Mouse (Mus musculus) midbrain, embryonic 11.5 days (tissue): Measurements from ENCODE around the gene Dpysl4. TPM values are rescaled to one million over a fixed set of nuclear protein-coding genes. Genes with fewer than 3 reads are reported as not detected.

Experiments
- ATAC-seq: fragments of 200-750 bp; cut with Nextera tagmentation; 2 replicates; pipeline ENCODE4 v1.8.0; 2017; ENCODE audit warnings: moderate TSS enrichment, moderate library complexity; ENCODE audit not compliant: low FRiP score
- DNase-seq: peaks from one replicate; pipeline ENCODE4 v3.0.0; 2015; ENCODE audit warnings: low spot score; ENCODE audit errors: missing footprints
- H3K27ac ChIP-seq: fragments of 300-500 bp; sonication (generic); 2 replicates; pipeline ENCODE4 v1.5.1; 2014; ENCODE audit warnings: low read depth, low read length
- H3K27me3 ChIP-seq: fragments of 300-500 bp; sonication (generic); 2 replicates; pipeline ENCODE4 v1.6.1; 2014; ENCODE audit warnings: mild to moderate bottlenecking, low read length, moderate library complexity, mixed read lengths; ENCODE audit not compliant: control insufficient read depth, insufficient read depth
- H3K36me3 ChIP-seq: fragments of 300-500 bp; sonication (generic); 2 replicates; pipeline ENCODE4 v1.6.1; 2014; ENCODE audit warnings: mild to moderate bottlenecking, low read length, moderate library complexity, mixed read lengths; ENCODE audit not compliant: control insufficient read depth, insufficient read depth
- H3K4me1 ChIP-seq: fragments of 300-500 bp; sonication (generic); 2 replicates; pipeline ENCODE4 v1.6.1; 2014; ENCODE audit warnings: low read length; ENCODE audit not compliant: control insufficient read depth, insufficient read depth
- H3K4me2 ChIP-seq: fragments of 300-500 bp; sonication (generic); 2 replicates; pipeline ENCODE4 v1.6.1; 2014; ENCODE audit warnings: mild to moderate bottlenecking, moderate library complexity
- H3K4me3 ChIP-seq: fragments of 300-500 bp; sonication (generic); 2 replicates; pipeline ENCODE4 v1.5.1; 2014; ENCODE audit warnings: low read depth, low read length
- H3K9ac ChIP-seq: fragments of 300-500 bp; sonication (generic); 2 replicates; pipeline ENCODE4 v1.6.1; 2014; ENCODE audit warnings: low read length
- H3K9me3 ChIP-seq: fragments of 300-500 bp; sonication (generic); 2 replicates; pipeline ENCODE4 v1.6.1; 2016; ENCODE audit warnings: low read length; ENCODE audit not compliant: control insufficient read depth
- WGBS: fragments of 180-500 bp; shearing (Covaris S2); extraction: QIAGEN DNeasy Blood & Tissue Kit; methylation state at CpG from one replicate; pipeline ENCODE4 v1.1.7; 2014; 5-methylcytosine and 5-hydroxymethylcytosine counted together
- polyA plus RNA-seq: library from polyadenylated mRNA; unstranded; fragments of >200 nt; fragmentation: Nextera tagmentation; extraction: Ambion mirVana; gene quantifications from 2 replicates; pipeline ENCODE4 v1.2.1, GENCODE M21; 2014

Gene Dpysl4
- polyA plus RNA-seq, 1 experiment from 2014 or later: 179 TPM

DNA sequence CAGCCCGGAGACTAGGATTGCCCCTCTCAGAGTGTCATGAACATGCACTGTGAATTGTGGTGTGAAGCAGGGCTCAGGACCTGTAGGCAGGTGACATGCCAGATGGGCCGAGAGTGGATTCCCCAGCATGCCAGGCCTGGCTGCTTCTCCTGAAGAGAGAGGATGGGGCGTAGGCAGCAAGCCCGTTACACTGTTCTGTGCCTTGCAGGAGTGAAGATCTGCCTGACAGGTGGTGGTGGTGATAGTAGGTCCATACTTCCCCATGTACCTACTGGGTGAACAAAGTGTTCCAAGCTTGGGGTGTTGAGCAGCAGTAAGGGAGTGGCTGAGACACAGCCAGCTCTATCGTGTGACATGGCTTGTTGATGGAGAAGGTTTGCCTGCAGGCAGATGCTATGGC lies 7.3 kb downstream of the Dpysl4 start:
- no peak for DNase-seq
- H3K4me2 ChIP-seq: no peak overlapping the region
- no peak for ATAC-seq
- no peak overlapping the region for H3K27ac ChIP-seq
- H3K9me3 ChIP-seq: no peaks in the 10 kb centered on the region
- WGBS: 84% methylated on average over 5 of the region's 5 CpGs
- no peak overlapping the region for H3K9ac ChIP-seq
- no peak overlapping the region for H3K4me3 ChIP-seq
- peaks cover 2% of the 10 kb centered on the region for H3K4me1 ChIP-seq
- H3K36me3 ChIP-seq: peaks cover 16% of the 10 kb centered on the region
- H3K27me3 ChIP-seq: no peaks in the 10 kb centered on the region

- no peak for ATAC-seq
- Histone ChIP-seq H3K9me3 (no peaks in the 10 kb centered on the region), H3K9ac (no peak overlapping the region), H3K4me2 (no peak overlapping the region), H3K27ac (no peak overlapping the region), H3K27me3 (no peaks in the 10 kb centered on the region), H3K36me3 (peaks cover 16% of the 10 kb centered on the region), H3K4me1 (no peaks in the 10 kb centered on the region; the same call in none of the 2 replicates), H3K4me3 (no peak overlapping the region)
- WGBS: 86% methylated on average over 7 of the region's 7 CpGs
- no peak for DNase-seq
These were observed 8.0 kb downstream of the Dpysl4 start for GRCm38 (mm10) chr7:139093781-139094180.

GRCm38 (mm10) chr7:139094761-139095160 lies 9.0 kb downstream of the Dpysl4 start:
- no peaks in the 10 kb centered on the region; the same call in none of the 2 replicates for H3K4me1 ChIP-seq

GRCm38 (mm10) chr7:139095282-139095681 lies 9.5 kb downstream of the Dpysl4 start:
- Histone ChIP-seq H3K9me3 (no peaks in the 10 kb centered on the region), H3K4me1 (no peaks in the 10 kb centered on the region; the same call in none of the 2 replicates), H3K27ac (no peak overlapping the region), H3K4me2 (no peak overlapping the region), H3K9ac (no peak overlapping the region), H3K27me3 (no peaks in the 10 kb centered on the region), H3K4me3 (no peak overlapping the region), H3K36me3 (peaks cover 16% of the 10 kb centered on the region)
- 81% methylated on average over 7 of the region's 7 CpGs for WGBS
- no peak for ATAC-seq
- DNase-seq: no peak

More at GRCm38 (mm10) chr7:139094761-139095160, 9.0 kb downstream of the Dpysl4 start:
- 85% methylated on average over 6 of the region's 6 CpGs for WGBS
- ATAC-seq: no peak
- no peak overlapping the region for H3K4me2 ChIP-seq
- no peak overlapping the region for H3K4me3 ChIP-seq
- no peak for DNase-seq
- H3K9me3 ChIP-seq: no peaks in the 10 kb centered on the region
- H3K27me3 ChIP-seq: no peaks in the 10 kb centered on the region
- no peak overlapping the region for H3K9ac ChIP-seq
- no peak overlapping the region for H3K27ac ChIP-seq
- peaks cover 16% of the 10 kb centered on the region for H3K36me3 ChIP-seq

DNA sequence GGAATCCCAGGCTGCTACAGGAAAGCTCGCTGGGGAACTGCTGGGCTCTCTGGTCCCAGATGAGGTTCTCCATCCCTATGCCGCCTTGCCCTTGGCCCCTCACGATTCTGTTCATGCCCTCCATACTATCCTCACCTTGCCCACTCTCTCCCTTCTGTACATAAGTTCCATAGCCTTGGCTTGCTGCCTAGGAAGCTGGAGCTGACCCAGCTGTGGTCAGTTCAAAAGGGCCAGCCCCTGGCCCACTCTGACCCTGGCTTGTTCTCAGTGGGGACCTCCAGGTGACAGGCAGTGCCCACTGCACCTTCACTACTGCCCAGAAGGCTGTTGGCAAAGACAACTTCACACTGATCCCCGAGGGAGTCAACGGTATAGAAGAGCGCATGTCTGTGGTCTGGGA lies 10.6 kb downstream of the Dpysl4 start:
- Histone ChIP-seq H3K27me3 (no peaks in the 10 kb centered on the region), H3K9me3 (no peaks in the 10 kb centered on the region), H3K4me1 (no peaks in the 10 kb centered on the region; the same call in none of the 2 replicates), H3K36me3 (peaks cover 10% of the 10 kb centered on the region), H3K9ac (no peak overlapping the region), H3K4me2 (no peak overlapping the region), H3K4me3 (no peak overlapping the region), H3K27ac (no peak overlapping the region)
- DNase-seq (no peak), ATAC-seq (no peak)
- 88% methylated on average over 6 of the region's 6 CpGs for WGBS

GRCm38 (mm10) chr7:139100531-139101095 lies 14.8 kb downstream of the Dpysl4 start:
- Histone ChIP-seq H3K27me3 (no peaks in the 10 kb centered on the region), H3K4me1 (no peaks in the 10 kb centered on the region; the same call in 1 of the 2 replicates), H3K27ac (no peak overlapping the region), H3K4me2 (no peak overlapping the region), H3K9ac (no peak overlapping the region), H3K9me3 (no peaks in the 10 kb centered on the region), H3K4me3 (no peak overlapping the region), H3K36me3 (peaks cover 2% of the 10 kb centered on the region; the same call in 1 of the 2 replicates)
- no peak for ATAC-seq
- peak; percentile 73 for DNase-seq
- WGBS: 66% methylated on average over 12 of the region's 12 CpGs

DNA sequence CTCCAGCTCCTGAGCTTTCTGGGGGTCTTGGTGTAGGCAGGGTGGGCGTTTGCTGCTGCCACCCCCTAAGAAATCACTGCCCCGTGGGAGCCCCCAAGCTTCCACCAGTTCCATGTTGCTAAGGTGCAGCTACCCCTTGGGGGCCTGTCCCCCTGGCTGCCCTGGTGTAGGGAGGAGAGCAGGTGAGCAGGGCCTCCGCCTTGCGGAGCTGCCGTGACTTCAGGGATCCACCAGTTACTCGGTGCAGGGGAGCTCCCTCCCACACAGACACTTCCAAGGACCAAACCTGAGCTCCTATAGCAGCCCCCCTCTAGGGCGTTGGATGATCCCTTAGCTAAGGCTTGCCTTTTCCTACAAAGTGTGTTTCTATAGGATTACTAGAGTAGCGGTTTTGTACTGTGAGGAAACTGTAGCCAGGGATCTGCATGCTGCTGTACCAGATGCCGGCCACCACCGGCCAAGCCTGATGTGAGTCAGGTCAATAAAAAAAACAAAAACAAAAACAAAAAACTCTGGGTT lies 15.5 kb downstream of the Dpysl4 start:
- H3K4me3 ChIP-seq: no peak overlapping the region
- no peak overlapping the region for H3K9ac ChIP-seq
- no peak for ATAC-seq
- no peak overlapping the region for H3K27ac ChIP-seq
- DNase-seq: peak; percentile 67
- H3K4me2 ChIP-seq: no peak overlapping the region
- 73% methylated on average over 10 of the region's 10 CpGs for WGBS
- H3K9me3 ChIP-seq: no peaks in the 10 kb centered on the region
- no peaks in the 10 kb centered on the region for H3K4me1 ChIP-seq
- no peaks in the 10 kb centered on the region for H3K27me3 ChIP-seq
- H3K36me3 ChIP-seq: no peaks in the 10 kb centered on the region; the same call in 1 of the 2 replicates

- Histone ChIP-seq H3K27ac (no peak overlapping the region), H3K4me1 (no peaks in the 10 kb centered on the region), H3K4me2 (no peak overlapping the region), H3K9ac (no peak overlapping the region), H3K36me3 (no peaks in the 10 kb centered on the region; the same call in 1 of the 2 replicates), H3K27me3 (no peaks in the 10 kb centered on the region), H3K9me3 (no peaks in the 10 kb centered on the region), H3K4me3 (no peak overlapping the region)
- ATAC-seq (no peak), DNase-seq (peak; percentile 54)
- WGBS: 74% methylated on average over 3 of the region's 3 CpGs
These were observed 16.0 kb downstream of the Dpysl4 start for GRCm38 (mm10) chr7:139101826-139102225.

DNA sequence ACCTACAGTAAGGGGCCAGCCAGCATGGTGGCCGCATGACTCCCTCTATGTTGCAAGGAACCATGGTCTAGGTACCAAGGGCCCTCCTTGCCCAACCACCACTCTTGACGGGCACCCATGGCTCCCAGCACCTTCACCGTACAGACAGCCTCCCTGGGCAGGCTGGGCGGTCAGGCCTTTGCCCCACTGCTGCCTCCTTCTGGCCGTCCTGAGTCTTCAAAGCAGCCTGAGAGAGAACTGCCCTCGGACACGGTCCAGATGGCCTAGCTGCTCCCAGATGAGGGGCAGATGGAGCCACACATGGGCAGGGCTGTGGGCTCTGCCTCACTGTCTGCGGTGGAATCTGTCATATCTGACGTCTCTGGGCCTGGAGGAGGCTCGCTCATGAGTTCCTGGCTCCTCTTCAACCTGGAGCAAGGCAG lies 18.2 kb downstream of the Dpysl4 start:
- Histone ChIP-seq H3K4me2 (no peak overlapping the region), H3K27ac (peak overlapping the region; percentile 15; the same call in 1 of the 2 replicates), H3K4me3 (no peak overlapping the region), H3K9ac (no peak overlapping the region), H3K9me3 (no peaks in the 10 kb centered on the region), H3K4me1 (no peaks in the 10 kb centered on the region), H3K36me3 (no peaks in the 10 kb centered on the region), H3K27me3 (no peaks in the 10 kb centered on the region)
- ATAC-seq (peak; percentile 64), DNase-seq (peak; percentile 85)
- 62% methylated on average over 10 of the region's 10 CpGs for WGBS
